Mouse (Mus musculus) heart, adult 2 months (tissue): ENCODE data around the gene Olfr263. TPM values are rescaled to one million over a fixed set of nuclear protein-coding genes. Genes with fewer than 3 reads are reported as not detected.
A peak's percentile ranks its signal among the peaks of the same experiment; 100 is the strongest.

ENCODE experiments used
- DNase-seq, 2 experiments: peaks; one replicate each; pipeline ENCODE4 v3.0.0; 2021
- H3K27ac ChIP-seq: fragments of 200-600 bp; 2 replicates; pipeline ENCODE4 v1.8.1; 2022
- H3K27me3 ChIP-seq: fragments of 200-500 bp; 2 replicates; pipeline ENCODE4 v1.6.1; 2012; ENCODE audit warnings: mild to moderate bottlenecking, low read length, inconsistent platforms, mixed read lengths; ENCODE audit not compliant: control insufficient read depth, insufficient read depth
- H3K36me3 ChIP-seq: fragments of 200-500 bp; 2 replicates; pipeline ENCODE4 v1.6.1; 2012; ENCODE audit warnings: low read length, inconsistent platforms; ENCODE audit not compliant: control insufficient read depth, insufficient read depth
- H3K4me1 ChIP-seq: fragments of 200-500 bp; 2 replicates; pipeline ENCODE4 v1.6.1; 2011; ENCODE audit warnings: low read length; ENCODE audit not compliant: control insufficient read depth, insufficient read depth
- H3K4me3 ChIP-seq: fragments of 200-600 bp; 2 replicates; pipeline ENCODE4 v1.8.1; 2022
- H3K79me2 ChIP-seq: fragments of 200-500 bp; replicated peaks from 2 replicates; pipeline ENCODE4 v1.6.1; 2012; ENCODE audit warnings: mild to moderate bottlenecking, inconsistent platforms, low read length, moderate library complexity, mixed read lengths; ENCODE audit not compliant: control insufficient read depth, insufficient read depth
- H3K9ac ChIP-seq: fragments of 200-500 bp; 2 replicates; pipeline ENCODE4 v1.6.1; 2012; ENCODE audit warnings: low read depth, mild to moderate bottlenecking, control low read depth, inconsistent platforms, low read length, mixed read lengths
- CTCF ChIP-seq: fragments of 200-600 bp; IDR thresholded peaks from 2 replicates; pipeline ENCODE4 v1.8.1; 2022; ENCODE audit warnings: antibody characterized with exemption, mild to moderate bottlenecking, moderate library complexity
- EP300 ChIP-seq: fragments of 200-500 bp; IDR thresholded peaks from 2 replicates; pipeline ENCODE4 v1.6.1; 2011; ENCODE audit warnings: low read depth, low read length, control low read depth; ENCODE audit not compliant: insufficient read depth
- POLR2A ChIP-seq: fragments of 200-500 bp; IDR thresholded peaks from 2 replicates; pipeline ENCODE4 v1.6.1; 2011; ENCODE audit warnings: mild to moderate bottlenecking, low read depth, low read length, control low read depth; ENCODE audit not compliant: insufficient read depth
- WGBS: fragments of 180-500 bp; shearing (Covaris S2); methylation state at CpG from one replicate; pipeline ENCODE4 v1.1.7; 2018; 5-methylcytosine and 5-hydroxymethylcytosine counted together
- intact Hi-C: fragments of 180-260 bp; cut with DNase I; formaldehyde crosslinking; loops from one replicate; pipeline ENCODE4 v1.15.1; 2025
- polyA plus RNA-seq: library from polyadenylated mRNA; depleted of rRNA; stranded (reverse); fragments of >200 nt; gene quantifications from 2 replicates; pipeline ENCODE4 v1.2.3, GENCODE M21; 2012
- total RNA-seq, 2 experiments: library from RNA; stranded (reverse); gene quantifications; 2 replicates each; pipeline ENCODE4 v1.2.3; 2021

Olfr263 gene
- total and polyA plus RNA-seq, 3 experiments: not detected

DNA sequence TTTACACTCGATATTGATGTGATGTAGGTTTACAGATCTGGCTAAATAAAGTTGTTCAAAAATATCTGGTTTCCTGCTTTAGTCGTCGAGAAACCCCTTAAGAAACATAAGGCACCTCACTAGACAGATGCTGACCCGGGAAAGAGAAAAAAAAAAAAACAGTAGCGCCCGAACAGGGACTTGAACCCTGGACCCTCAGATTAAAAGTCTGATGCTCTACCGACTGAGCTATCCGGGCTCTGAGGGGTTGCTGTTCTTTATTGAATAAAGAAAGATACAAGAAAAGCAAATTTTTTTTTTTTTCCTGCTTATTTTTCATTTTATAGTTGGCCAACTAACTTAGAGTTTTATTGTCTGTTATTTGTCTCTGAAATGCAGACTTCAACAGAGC, 38.5 kb downstream of the Olfr263 start:
- peak; percentile 27 to 40 for DNase-seq
- Histone ChIP-seq H3K4me3 (peak overlapping the region; percentile 70), H3K9ac (no peak overlapping the region), H3K79me2 (no peaks in the 10 kb centered on the region), H3K27me3 (no peaks in the 10 kb centered on the region), H3K27ac (peak overlapping the region; percentile 29; the same call in 1 of the 2 replicates), H3K4me1 (no peaks in the 10 kb centered on the region), H3K36me3 (no peaks in the 10 kb centered on the region)
- TF ChIP-seq POLR2A (no peak), EP300 (no peak), CTCF (no peak)
- under 1% methylated on average over 8 of the region's 8 CpGs for WGBS
- intact Hi-C loops: loop anchor here (5.0 to 10.0 kb wide), 2 partner anchors 777 to 859 kb away; partner anchors contain the start of gene Zfp184

DNA sequence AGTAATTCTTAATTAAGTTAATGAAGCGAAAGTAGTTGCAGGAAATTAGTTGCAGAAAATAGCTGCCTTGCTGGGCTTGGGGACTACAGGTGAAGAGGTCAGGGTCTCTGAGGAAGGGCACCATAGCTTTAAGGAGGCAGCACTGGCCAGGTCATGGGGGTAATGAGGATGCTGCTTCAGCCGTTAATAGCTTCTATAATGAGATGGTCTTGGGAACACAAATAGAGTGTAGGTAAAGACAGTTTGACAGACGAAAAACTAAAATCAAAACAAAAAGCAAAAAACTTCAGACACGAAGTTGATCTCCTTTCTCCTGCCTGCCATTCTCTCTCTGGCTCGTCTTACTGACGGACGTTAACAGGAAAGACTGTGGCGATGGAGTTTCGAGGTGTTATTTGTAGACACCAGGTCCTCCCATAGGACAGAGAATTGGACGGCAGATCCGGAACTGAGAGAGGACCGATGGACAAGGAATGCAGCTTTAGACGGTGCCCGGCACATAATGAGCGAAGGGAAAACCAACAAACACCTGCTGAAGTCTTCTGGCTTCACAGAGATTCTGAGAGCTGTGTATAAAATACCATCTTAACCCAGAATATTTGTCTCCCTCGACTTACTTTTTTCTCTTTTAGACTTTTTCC, 39.1 kb downstream of the Olfr263 start:
- DNase-seq: peak; percentile 45 to 48
- no peaks in the 10 kb centered on the region for H3K79me2 ChIP-seq
- peak overlapping the region; percentile 23; the same call in 1 of the 2 replicates for H3K9ac ChIP-seq
- TF ChIP-seq EP300: no peak
- no peak for TF ChIP-seq POLR2A
- TF ChIP-seq CTCF: no peak
- H3K4me1 ChIP-seq: no peaks in the 10 kb centered on the region; the same call in 1 of the 2 replicates
- peak overlapping the region; percentile 70 for H3K4me3 ChIP-seq
- H3K27ac ChIP-seq: peak overlapping the region; percentile 29; the same call in 1 of the 2 replicates
- intact Hi-C loops: loop anchor here (5.0 to 10.0 kb wide), 2 partner anchors 776 to 859 kb away; partner anchors contain the start of gene Zfp184
- no peaks in the 10 kb centered on the region for H3K27me3 ChIP-seq
- WGBS: under 1% methylated on average over 16 of the region's 16 CpGs
- no peaks in the 10 kb centered on the region for H3K36me3 ChIP-seq

DNA sequence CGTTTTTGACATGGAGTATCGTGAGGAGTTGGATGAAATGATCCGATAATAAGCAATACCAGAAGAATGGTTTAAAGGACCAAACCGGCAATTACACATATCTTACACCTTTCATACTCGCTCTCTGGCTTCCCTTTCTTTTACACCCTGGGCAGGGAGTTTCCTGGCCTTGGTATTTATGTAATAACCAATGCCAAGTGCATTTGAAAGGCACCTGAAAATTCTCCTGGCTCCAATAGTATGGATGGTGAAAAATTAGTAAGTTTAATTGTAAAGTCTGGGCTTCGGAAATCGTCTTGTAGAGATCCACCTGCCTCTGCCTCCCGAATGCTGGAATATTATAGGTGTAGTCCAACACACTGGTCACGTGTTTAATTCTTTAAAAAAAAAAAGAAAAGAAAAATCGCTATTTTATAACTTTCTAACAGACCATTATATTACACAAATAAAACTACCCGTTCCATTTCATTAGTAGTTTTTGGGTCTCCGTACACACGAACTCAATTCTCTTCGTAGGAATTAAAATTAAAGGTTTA, 39.8 kb downstream of the Olfr263 start:
- Histone ChIP-seq H3K4me1 (no peaks in the 10 kb centered on the region; the same call in 1 of the 2 replicates), H3K4me3 (peak overlapping the region; percentile 70), H3K27ac (peak overlapping the region; percentile 29; the same call in 1 of the 2 replicates), H3K79me2 (no peaks in the 10 kb centered on the region), H3K9ac (no peak overlapping the region), H3K27me3 (no peaks in the 10 kb centered on the region), H3K36me3 (no peaks in the 10 kb centered on the region)
- WGBS: 2% methylated on average over 14 of the region's 14 CpGs
- no peak for DNase-seq
- TF ChIP-seq POLR2A (no peak), EP300 (no peak), CTCF (no peak)
- intact Hi-C loops: loop anchor here (5.0 to 10.0 kb wide), 2 partner anchors 776 to 858 kb away; partner anchors contain the start of gene Zfp184

DNA sequence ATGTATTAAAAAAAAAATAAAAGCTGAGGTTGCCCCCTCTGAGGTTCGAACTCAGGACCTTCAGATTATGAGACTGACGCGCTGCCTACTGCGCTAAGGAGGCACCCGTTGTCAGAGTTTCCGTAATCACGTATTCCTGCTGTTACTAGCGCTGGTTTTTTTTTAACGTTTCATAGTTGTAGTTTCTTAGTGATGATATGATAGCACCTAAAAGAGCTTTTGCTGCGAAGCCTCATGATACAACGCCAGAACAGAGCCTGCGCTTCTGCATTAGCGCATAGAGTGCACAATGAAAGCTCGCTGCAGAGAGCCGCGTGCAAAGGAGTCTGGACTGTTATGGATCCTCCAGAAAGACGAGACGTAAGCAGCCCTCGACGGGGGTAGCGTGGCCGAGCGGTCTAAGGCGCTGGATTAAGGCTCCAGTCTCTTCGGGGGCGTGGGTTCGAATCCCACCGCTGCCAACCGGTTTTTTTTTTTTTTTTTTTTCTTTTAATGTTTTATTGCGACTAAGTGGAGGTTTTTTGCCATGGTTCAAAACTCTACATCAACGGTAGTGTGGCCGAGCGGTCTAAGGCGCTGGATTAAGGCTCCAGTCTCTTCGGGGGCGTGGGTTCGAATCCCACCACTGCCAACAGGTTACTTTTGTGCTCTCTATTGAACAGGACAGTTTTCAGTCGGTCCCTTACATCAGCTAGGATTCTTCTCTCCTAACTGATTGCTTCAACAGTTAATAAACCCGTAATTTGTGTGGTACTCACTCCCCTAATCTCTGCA, 40.4 kb downstream of the Olfr263 start:
- DNase-seq: peak; percentile 83 to 85
- 2% methylated on average over 39 of the region's 39 CpGs for WGBS
- Histone ChIP-seq H3K27me3 (no peaks in the 10 kb centered on the region), H3K4me3 (peak overlapping the region; percentile 70), H3K36me3 (no peaks in the 10 kb centered on the region), H3K9ac (no peak overlapping the region), H3K4me1 (no peaks in the 10 kb centered on the region; the same call in 1 of the 2 replicates), H3K79me2 (no peaks in the 10 kb centered on the region), H3K27ac (0 out of 2 replicates have a peak overlapping the region, but pooled peaks have one; percentile 37)
- intact Hi-C loops: loop anchor here (2.0 to 10.0 kb wide), 7 partner anchors 107 to 1075 kb away; partner anchors contain the start of genes Elmo1, Zfp184 and Zscan26
- TF ChIP-seq CTCF (no peak), POLR2A (no peak), EP300 (no peak)

DNA sequence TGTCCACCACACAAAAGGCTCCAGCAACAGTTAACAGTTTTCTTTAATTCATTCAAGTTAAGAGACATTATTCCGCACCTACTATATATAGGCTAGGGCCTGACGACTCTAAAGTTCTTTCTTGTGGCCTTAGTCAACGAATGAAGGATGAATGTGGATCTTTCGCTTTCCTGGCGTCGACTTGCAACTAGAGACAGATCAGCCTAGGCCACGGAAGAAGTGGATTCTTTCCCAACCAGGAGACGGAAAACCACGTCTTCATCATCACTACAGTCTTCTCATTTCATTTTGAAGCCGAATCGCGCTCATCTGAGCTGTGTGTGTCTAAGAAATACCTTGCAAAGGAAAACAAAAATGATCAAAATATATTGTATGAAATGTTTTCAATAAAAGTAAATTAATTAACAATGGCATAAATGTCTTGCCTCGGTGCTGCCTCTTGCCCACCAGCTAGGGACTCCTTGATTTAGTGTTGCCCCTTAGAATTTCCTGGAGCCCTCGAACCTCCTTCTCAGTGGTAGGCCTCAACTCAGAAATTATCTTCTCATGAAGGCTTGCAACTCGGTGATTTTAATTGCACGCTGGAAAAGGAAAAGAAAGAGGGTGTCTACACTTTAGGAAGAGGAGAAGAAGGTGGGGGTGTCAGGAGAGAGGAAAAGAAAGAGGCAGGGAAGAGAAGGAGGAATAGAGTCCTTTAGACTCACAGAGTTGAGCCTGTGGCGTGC, 41.2 kb downstream of the Olfr263 start:
- H3K9ac ChIP-seq: no peak overlapping the region
- H3K4me3 ChIP-seq: no peak overlapping the region; the same call in 1 of the 2 replicates
- no peaks in the 10 kb centered on the region for H3K27me3 ChIP-seq
- DNase-seq: no peak
- no peaks in the 10 kb centered on the region; the same call in 1 of the 2 replicates for H3K4me1 ChIP-seq
- 77% methylated on average over 17 of the region's 17 CpGs for WGBS
- no peaks in the 10 kb centered on the region for H3K79me2 ChIP-seq
- intact Hi-C loops: loop anchor here (2.0 to 10.0 kb wide), 5 partner anchors 107 to 1076 kb away; partner anchors contain the start of genes Elmo1 and Zscan26
- no peak for TF ChIP-seq CTCF
- TF ChIP-seq EP300: no peak
- no peak for TF ChIP-seq POLR2A
- no peaks in the 10 kb centered on the region for H3K36me3 ChIP-seq
- H3K27ac ChIP-seq: no peak overlapping the region
